Mouse (Mus musculus) heart, postnatal 0 days (tissue): ENCODE measurements at regions not wholly inside any gene's neighbourhood (a gene's known extent, or its start where the extent isn't known, plus 50 kb on each side); places are given as distances from the start of the nearest gene placed in this dataset.

ENCODE experiments used
- CTCF ChIP-seq: IDR thresholded peaks from 2 replicates; pipeline ENCODE4 v1.5.1; 2016; ENCODE audit warnings: antibody characterized with exemption, control low read depth, low read depth
- EP300 ChIP-seq: IDR thresholded peaks from 2 replicates; pipeline ENCODE4 v1.6.1; 2016; ENCODE audit warnings: antibody characterized with exemption, low read depth

DNA sequence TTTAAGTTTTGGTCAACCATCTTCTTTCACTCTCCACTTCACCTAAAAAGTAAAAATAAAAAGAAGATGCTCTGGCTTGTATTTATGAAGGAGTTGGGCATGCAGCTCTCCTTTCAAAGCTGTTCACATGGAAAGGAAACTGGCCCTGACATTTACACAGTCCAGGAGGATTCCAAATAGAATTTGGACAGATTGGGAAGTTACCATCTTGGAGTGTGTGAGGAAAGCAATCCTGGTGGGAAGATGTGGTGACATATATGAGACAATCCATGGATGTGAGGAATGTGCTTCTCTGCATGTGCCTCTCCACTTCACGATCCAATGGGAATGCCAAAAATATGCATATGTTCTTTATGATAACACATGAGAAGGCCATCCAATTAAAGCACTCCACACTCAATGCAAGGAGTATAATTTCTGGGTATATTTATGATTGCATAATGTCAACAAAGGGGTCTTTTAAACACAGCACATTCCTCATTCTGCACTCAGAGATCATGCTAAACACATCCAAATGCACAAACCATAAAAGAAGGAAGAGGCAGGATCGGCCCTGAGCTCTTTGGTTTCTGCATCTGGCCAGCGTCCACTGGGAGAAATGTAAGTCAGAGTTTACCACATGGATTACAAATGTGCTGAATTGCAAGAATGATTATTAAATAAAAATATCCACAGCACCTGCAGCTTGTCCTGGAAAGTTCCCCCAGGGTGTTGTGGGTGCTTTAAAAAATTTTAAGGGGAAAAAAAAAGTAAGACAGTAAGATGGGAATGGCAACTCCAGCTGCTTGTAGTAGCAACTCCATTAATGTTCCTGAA, 100.1 kb upstream of the Osr1 start:
- TF ChIP-seq CTCF (no peak), EP300 (no peak)
